Mouse (Mus musculus) erythroblast, embryonic 14.5 days (primary cell): ENCODE measurements around the gene Gm4881.

Experiments
- GATA1 ChIP-seq: IDR thresholded peaks from 2 replicates; pipeline ENCODE4 v1.6.1; 2012; ENCODE audit warnings: low read length, inconsistent platforms, mixed read lengths
- TAL1 ChIP-seq: IDR thresholded peaks from 3 replicates; pipeline ENCODE4 v1.6.1; 2012; ENCODE audit warnings: low read length, inconsistent platforms, mixed read lengths

DNA sequence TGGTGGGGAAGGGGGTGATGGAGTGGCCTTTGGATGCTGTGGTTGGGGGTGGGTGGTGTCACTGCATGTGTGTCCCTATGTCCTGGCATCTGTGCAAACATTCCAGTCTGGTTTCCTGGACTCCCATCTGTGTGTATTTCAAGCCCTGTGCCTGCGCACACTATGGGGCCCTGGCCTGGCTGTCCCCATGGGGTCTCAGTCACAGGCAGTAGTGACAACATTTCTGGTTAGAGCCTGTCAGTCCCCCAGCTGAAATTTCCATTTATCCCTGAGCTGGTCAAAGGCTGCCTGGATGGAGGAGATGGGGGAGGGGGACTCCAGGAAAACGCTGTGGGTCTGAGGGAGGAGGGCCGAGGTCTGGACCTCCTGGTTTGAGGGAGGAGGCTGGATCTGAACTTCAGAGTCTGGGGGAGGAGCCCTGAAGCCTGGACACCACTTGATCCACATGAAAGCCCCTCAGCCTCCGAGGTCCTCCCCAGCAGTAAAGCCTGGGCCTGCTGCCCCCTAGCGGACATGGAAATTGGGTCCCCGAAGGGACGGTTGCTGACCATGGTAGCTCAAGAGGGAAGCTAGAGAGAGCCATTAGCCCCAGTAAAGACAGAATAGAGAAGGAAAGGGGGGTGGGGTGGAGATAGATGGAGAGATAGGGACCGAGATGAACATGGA, 5.8 kb upstream of the Gm4881 start:
- TF ChIP-seq TAL1 (no peak), GATA1 (no peak)
